Mouse (Mus musculus): ENCODE results near the gene Tjp3.

- TF ChIP-seq POLR2A (IDR thresholded peaks at IDR 0.05; ENCODE audit: insufficient read depth, low read length) (no peak), CTCF (IDR thresholded peaks at IDR 0.05; ENCODE audit: low read depth, low read length) (no peak)
These were observed 57.2 kb downstream of the Tjp3 start for GRCm38 (mm10) chr10:81234206-81234605.

Measured in ES-Bruce4 (cell line).